Mouse (Mus musculus): ENCODE data around the gene Hspg2. TPM values are rescaled to one million over a fixed set of nuclear protein-coding genes. Genes with fewer than 3 reads are reported as not detected.

The Hspg2 gene
- polyA plus RNA-seq, 1 experiment from 2014 or later: 20.9 TPM

DNA sequence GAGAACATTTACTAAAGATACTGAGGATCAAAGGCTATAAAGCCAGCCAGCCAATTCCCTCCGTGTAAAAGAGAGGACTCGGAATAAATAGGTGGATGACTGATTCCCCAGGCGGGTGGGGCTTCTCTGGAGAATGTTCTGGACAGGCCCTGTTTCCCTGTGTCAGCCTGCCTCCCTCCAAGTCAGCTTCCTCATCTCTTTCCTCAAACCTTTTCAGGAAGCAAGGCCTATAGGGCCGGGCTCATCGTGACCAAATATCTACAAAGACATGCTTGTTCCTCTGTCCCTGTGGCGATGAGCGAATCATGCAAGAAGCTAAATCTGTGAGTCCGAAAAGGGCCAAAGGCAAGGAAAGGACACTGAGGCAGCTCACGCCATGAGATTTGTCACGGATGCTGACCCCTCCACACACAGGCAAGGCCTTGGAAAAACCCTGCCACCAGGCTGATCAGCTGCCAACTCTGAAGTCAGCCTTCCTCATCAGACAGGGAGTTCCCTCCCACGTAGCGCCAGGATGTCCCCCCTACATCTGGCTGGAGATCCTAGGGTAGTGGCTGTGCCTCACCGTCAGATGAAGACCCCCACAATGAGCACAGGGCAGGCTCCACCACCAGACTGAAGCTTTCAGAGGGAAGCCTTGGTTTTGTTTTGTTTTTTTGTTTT lies 3.3 kb upstream of the Hspg2 start:
- H3K9ac ChIP-seq: 0 out of 2 replicates have a peak overlapping the region, but pooled peaks have one; percentile 5
- H3K27ac ChIP-seq: peak overlapping the region; percentile 44
- H3K9me3 ChIP-seq: no peaks in the 10 kb centered on the region
- H3K27me3 ChIP-seq (replicated peaks): no peaks in the 10 kb centered on the region
- H3K36me3 ChIP-seq: no peaks in the 10 kb centered on the region
- H3K4me1 ChIP-seq (replicated peaks): peaks cover 45% of the 10 kb centered on the region
- 61% methylated on average over 13 of the region's 13 CpGs for WGBS
- H3K4me2 ChIP-seq (replicated peaks): no peak overlapping the region; the same call in 1 of the 2 replicates
- no peak overlapping the region for H3K4me3 ChIP-seq (replicated peaks)
- no peak for ATAC-seq

DNA sequence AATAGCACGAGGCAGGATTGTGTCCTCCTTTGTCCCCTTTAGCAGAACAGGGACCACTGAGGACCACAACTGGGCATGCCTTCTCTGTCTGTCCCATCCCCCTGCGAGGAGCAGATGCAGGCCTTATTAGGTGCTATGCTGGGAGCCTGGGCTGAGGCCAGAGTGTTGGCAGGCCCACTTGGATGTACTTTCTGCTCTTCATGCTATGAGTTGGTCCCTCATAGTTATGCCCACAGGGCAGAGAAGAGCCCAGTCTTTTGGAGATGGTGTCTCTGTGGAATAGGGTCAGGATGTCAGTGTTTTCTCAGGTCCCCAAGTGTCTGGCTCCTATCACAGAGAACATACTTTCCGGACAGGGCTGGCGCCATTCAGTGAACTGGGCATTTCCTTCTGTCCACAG lies 1.6 kb upstream of the Hspg2 start:
- 68% methylated on average over 4 of the region's 4 CpGs for WGBS
- H3K4me1 ChIP-seq (replicated peaks): peaks cover 51% of the 10 kb centered on the region
- H3K27me3 ChIP-seq (replicated peaks): no peaks in the 10 kb centered on the region
- no peak for ATAC-seq
- H3K4me2 ChIP-seq (replicated peaks): no peak overlapping the region
- H3K27ac ChIP-seq: peak overlapping the region; percentile 52
- H3K9ac ChIP-seq: no peak overlapping the region
- no peaks in the 10 kb centered on the region for H3K36me3 ChIP-seq
- H3K4me3 ChIP-seq (replicated peaks): no peak overlapping the region
- no peaks in the 10 kb centered on the region for H3K9me3 ChIP-seq

GRCm38 (mm10) chr4:137467525-137467924 lies 1.0 kb upstream of the Hspg2 start:
- WGBS: 87% methylated on average over 2 of the region's 2 CpGs
- Histone ChIP-seq H3K27ac (peak overlapping the region; percentile 48), H3K36me3 (no peaks in the 10 kb centered on the region), H3K9ac (no peak overlapping the region), H3K27me3 (replicated peaks) (no peaks in the 10 kb centered on the region), H3K4me3 (replicated peaks) (no peak overlapping the region), H3K4me1 (replicated peaks) (peaks cover 46% of the 10 kb centered on the region), H3K9me3 (no peaks in the 10 kb centered on the region), H3K4me2 (replicated peaks) (no peak overlapping the region)
- no peak for ATAC-seq

DNA sequence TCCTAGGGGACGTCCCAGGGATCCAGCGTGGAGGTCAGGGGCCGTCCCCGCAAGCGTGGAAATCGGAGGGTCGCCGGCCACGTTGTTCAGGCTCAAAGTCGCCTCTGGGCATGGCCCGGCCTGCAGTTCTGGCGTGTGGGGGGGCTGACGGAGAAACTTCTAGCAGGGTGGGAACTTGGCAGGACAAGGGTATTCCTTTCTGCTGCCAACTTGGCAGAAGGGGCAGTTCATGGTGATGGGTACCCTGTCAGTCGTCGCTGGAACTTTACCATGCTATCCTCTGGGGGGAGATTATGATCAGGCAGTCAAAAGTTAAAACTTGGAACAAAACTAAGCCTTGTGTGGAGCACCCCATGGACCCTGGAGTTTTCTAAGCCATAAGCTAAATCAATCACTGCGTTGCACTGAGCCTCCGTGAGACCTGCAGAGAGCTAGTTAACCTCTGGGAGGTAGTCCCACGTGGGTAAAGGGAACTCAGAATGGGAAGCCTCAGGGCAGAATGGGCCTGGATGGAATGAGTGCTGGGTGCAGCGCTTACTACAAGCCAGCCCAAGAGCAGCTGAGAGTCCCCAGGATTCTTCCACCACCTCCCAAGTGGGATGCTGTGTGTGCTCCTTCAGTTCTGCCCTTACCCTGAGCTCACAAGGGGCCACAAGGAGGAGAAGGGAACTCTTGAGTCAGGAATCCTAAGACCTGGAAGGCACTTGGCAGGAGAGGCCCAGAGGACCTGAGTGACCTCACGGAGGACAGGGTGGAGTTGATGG lies 694 bp downstream of the Hspg2 start:
- Histone ChIP-seq H3K4me2 (replicated peaks) (peak overlapping the region; percentile 78), H3K27ac (peak overlapping the region; percentile 66)
- WGBS: 3% methylated on average over 20 of the region's 20 CpGs

DNA sequence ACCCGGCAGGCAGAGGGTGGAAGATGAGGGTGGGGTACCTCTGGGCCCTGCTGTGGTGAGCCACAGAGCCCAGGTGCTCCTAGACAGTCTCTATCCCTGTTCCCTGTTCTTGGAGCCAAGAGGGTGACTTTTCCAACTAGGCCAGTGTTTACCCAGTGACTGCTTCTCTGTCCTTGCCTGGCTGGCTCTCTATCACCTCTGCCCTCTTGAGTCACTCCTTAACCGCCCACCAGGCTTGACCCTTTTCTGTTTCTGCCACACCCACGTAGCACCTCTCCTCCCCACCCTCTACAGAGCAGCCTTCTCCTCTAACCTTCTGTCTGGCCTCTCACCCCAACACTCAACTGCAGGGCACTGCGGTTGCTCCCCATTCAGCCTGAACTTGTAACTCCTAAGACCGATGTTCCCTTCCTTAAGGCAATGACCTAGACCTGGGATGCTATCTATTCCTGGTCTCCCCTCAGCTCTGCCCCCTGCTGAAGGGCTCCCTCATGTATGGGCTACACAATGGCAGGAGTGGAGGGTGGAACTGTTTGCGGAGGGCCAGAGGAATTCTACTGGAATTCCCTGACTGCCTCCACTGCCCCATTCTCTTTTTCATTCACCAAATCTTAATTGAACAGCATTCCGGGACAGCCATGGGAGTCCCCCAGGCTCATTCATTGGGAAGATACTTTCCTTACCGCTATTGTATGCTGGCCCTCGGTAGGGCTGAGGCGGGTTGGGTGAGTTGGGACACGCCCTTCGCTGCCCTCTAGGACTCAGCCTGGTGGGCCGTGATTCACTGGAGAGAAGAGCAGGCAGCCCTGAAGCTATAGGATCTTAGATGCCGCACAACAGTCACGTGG lies 1.5 kb downstream of the Hspg2 start:
- Histone ChIP-seq H3K4me3 (replicated peaks) (peak overlapping the region; percentile 73), H3K4me1 (replicated peaks) (peaks cover 66% of the 10 kb centered on the region), H3K36me3 (no peaks in the 10 kb centered on the region), H3K27ac (peak overlapping the region; percentile 66; the same call in 1 of the 2 replicates), H3K27me3 (replicated peaks) (no peaks in the 10 kb centered on the region), H3K9ac (peak overlapping the region; percentile 90), H3K9me3 (no peaks in the 10 kb centered on the region), H3K4me2 (replicated peaks) (peak overlapping the region; percentile 78)
- WGBS: 37% methylated on average over 15 of the region's 15 CpGs
- 0 out of 2 replicates have a peak, but pooled peaks have one; percentile 3 for ATAC-seq

More for the DNA sequence above, 694 bp downstream of the Hspg2 start:
- H3K4me1 ChIP-seq (replicated peaks): peaks cover 62% of the 10 kb centered on the region
- H3K9me3 ChIP-seq: no peaks in the 10 kb centered on the region
- no peaks in the 10 kb centered on the region for H3K27me3 ChIP-seq (replicated peaks)
- peak; percentile 0; the same call in 1 of the 2 replicates for ATAC-seq
- H3K36me3 ChIP-seq: no peaks in the 10 kb centered on the region
- H3K4me3 ChIP-seq (replicated peaks): peak overlapping the region; percentile 73
- peak overlapping the region; percentile 90 for H3K9ac ChIP-seq

- H3K27ac ChIP-seq: 0 out of 2 replicates have a peak overlapping the region, but pooled peaks have one; percentile 25
- no peaks in the 10 kb centered on the region for H3K9me3 ChIP-seq
- peak overlapping the region; percentile 78 for H3K4me2 ChIP-seq (replicated peaks)
- ATAC-seq: no peak
- WGBS: 51% methylated on average over 9 of the region's 9 CpGs
- H3K9ac ChIP-seq: peak overlapping the region; percentile 17; the same call in 1 of the 2 replicates
- peaks cover 70% of the 10 kb centered on the region for H3K4me1 ChIP-seq (replicated peaks)
- no peaks in the 10 kb centered on the region for H3K36me3 ChIP-seq
- H3K27me3 ChIP-seq (replicated peaks): no peaks in the 10 kb centered on the region
- H3K4me3 ChIP-seq (replicated peaks): peak overlapping the region; percentile 73
Observed at GRCm38 (mm10) chr4:137470701-137471317, 2.2 kb downstream of the Hspg2 start.

- Histone ChIP-seq H3K4me1 (replicated peaks) (peaks cover 76% of the 10 kb centered on the region), H3K27me3 (replicated peaks) (no peaks in the 10 kb centered on the region), H3K27ac (no peak overlapping the region), H3K4me3 (replicated peaks) (0 out of 2 replicates have a peak overlapping the region, but pooled peaks have one; percentile 73), H3K9me3 (no peaks in the 10 kb centered on the region), H3K9ac (peak overlapping the region; percentile 17; the same call in 1 of the 2 replicates), H3K36me3 (no peaks in the 10 kb centered on the region), H3K4me2 (replicated peaks) (peak overlapping the region; percentile 78)
- WGBS: 50% methylated on average over 8 of the region's 8 CpGs
- ATAC-seq: no peak
Observed at GRCm38 (mm10) chr4:137471326-137471725, 2.8 kb downstream of the Hspg2 start.

- H3K9ac ChIP-seq: peak overlapping the region; percentile 6; the same call in 1 of the 2 replicates
- peaks cover 80% of the 10 kb centered on the region for H3K4me1 ChIP-seq (replicated peaks)
- no peaks in the 10 kb centered on the region for H3K36me3 ChIP-seq
- no peaks in the 10 kb centered on the region for H3K27me3 ChIP-seq (replicated peaks)
- peak overlapping the region; percentile 28; the same call in 1 of the 2 replicates for H3K4me2 ChIP-seq (replicated peaks)
- peak overlapping the region; percentile 49; the same call in 1 of the 2 replicates for H3K27ac ChIP-seq
- 78% methylated on average over 8 of the region's 8 CpGs for WGBS
- no peak overlapping the region for H3K4me3 ChIP-seq (replicated peaks)
- H3K9me3 ChIP-seq: no peaks in the 10 kb centered on the region
- no peak for ATAC-seq
Observed at GRCm38 (mm10) chr4:137473240-137473639, 4.7 kb downstream of the Hspg2 start.

GRCm38 (mm10) chr4:137473701-137474388 lies 5.3 kb downstream of the Hspg2 start:
- Histone ChIP-seq H3K9ac (peak overlapping the region; percentile 6; the same call in 1 of the 2 replicates), H3K4me2 (replicated peaks) (peak overlapping the region; percentile 28), H3K36me3 (no peaks in the 10 kb centered on the region), H3K4me3 (replicated peaks) (no peak overlapping the region), H3K9me3 (no peaks in the 10 kb centered on the region), H3K4me1 (replicated peaks) (peaks cover 86% of the 10 kb centered on the region), H3K27me3 (replicated peaks) (no peaks in the 10 kb centered on the region), H3K27ac (peak overlapping the region; percentile 49; the same call in 1 of the 2 replicates)
- 34% methylated on average over 18 of the region's 18 CpGs for WGBS
- no peak for ATAC-seq

DNA sequence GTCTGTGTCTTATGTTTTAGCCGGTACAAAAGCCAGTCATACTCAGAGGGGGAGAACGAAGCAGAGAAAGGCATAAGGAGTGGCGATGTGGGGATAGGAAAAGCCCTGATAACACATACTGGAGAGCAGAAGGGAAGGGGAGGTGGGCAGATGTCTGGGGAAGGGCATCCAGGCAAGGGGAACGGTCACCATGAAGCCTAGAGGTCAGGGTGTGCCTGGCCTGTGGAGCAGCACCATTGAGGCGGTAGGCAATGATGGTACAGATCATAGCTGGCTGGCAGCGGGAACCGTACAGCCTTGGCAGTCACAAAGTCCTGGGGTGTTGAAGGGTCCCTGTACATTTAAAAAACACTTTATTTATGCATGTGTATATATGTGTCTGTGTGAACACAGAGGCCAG lies 6.1 kb downstream of the Hspg2 start:
- H3K27ac ChIP-seq: no peak overlapping the region
- no peak overlapping the region for H3K9ac ChIP-seq
- H3K27me3 ChIP-seq (replicated peaks): no peaks in the 10 kb centered on the region
- H3K4me1 ChIP-seq (replicated peaks): peaks cover 87% of the 10 kb centered on the region
- no peak overlapping the region for H3K4me3 ChIP-seq (replicated peaks)
- no peak for ATAC-seq
- no peaks in the 10 kb centered on the region for H3K36me3 ChIP-seq
- H3K4me2 ChIP-seq (replicated peaks): no peak overlapping the region
- H3K9me3 ChIP-seq: no peaks in the 10 kb centered on the region
- WGBS: 86% methylated on average over 7 of the region's 7 CpGs

Data from intestine, embryonic 15.5 days (tissue).